Mouse (Mus musculus) hindbrain, embryonic 11.5 days (tissue): ENCODE measurements around the gene Trio. TPM values are rescaled to one million over a fixed set of nuclear protein-coding genes. Genes with fewer than 3 reads are reported as not detected.

Experiments used
- ATAC-seq: fragments of 200-750 bp; cut with Nextera tagmentation; 2 replicates; pipeline ENCODE4 v1.8.0; 2017; ENCODE audit warnings: mild to moderate bottlenecking, moderate TSS enrichment, moderate library complexity; ENCODE audit not compliant: low FRiP score
- DNase-seq: peaks from one replicate; pipeline ENCODE4 v3.0.0-alpha.2; 2015; ENCODE audit warnings: low spot score
- H3K27ac ChIP-seq: fragments of 300-500 bp; sonication (generic); 2 replicates; pipeline ENCODE4 v1.5.1; 2014; ENCODE audit warnings: mild to moderate bottlenecking, low read depth, low read length
- H3K27me3 ChIP-seq: fragments of 300-500 bp; sonication (generic); 2 replicates; pipeline ENCODE4 v1.6.1; 2014; ENCODE audit warnings: mild to moderate bottlenecking, low read length, moderate library complexity, mixed read lengths; ENCODE audit not compliant: control insufficient read depth, insufficient read depth
- H3K36me3 ChIP-seq: fragments of 300-500 bp; sonication (generic); 2 replicates; pipeline ENCODE4 v1.6.1; 2014; ENCODE audit warnings: mild to moderate bottlenecking, low read length, moderate library complexity, mixed read lengths; ENCODE audit not compliant: control insufficient read depth, insufficient read depth
- H3K4me1 ChIP-seq: fragments of 300-500 bp; sonication (generic); replicated peaks from 2 replicates; pipeline ENCODE4 v1.6.1; 2014; ENCODE audit warnings: low read length, mixed read lengths; ENCODE audit not compliant: control insufficient read depth, insufficient read depth
- H3K4me2 ChIP-seq: fragments of 300-500 bp; sonication (generic); replicated peaks from 2 replicates; pipeline ENCODE4 v1.6.1; 2014; ENCODE audit warnings: mild to moderate bottlenecking, low read depth, low read length
- H3K4me3 ChIP-seq: fragments of 300-500 bp; sonication (generic); 2 replicates; pipeline ENCODE4 v1.5.1; 2014; ENCODE audit warnings: low read depth, low read length
- H3K9ac ChIP-seq: fragments of 300-500 bp; sonication (generic); 2 replicates; pipeline ENCODE4 v1.6.1; 2014; ENCODE audit warnings: low read depth, low read length
- H3K9me3 ChIP-seq: fragments of 300-500 bp; sonication (generic); 2 replicates; pipeline ENCODE4 v1.6.1; 2016; ENCODE audit warnings: low read length; ENCODE audit not compliant: control insufficient read depth
- WGBS: fragments of 180-500 bp; shearing (Covaris S2); extraction: QIAGEN DNeasy Blood & Tissue Kit; methylation state at CpG from one replicate; pipeline ENCODE4 v1.1.7; 2014; 5-methylcytosine and 5-hydroxymethylcytosine counted together
- polyA plus RNA-seq: library from polyadenylated mRNA; unstranded; fragments of >200 nt; fragmentation: Nextera tagmentation; extraction: Ambion mirVana; gene quantifications from 2 replicates; pipeline ENCODE4 v1.2.1, GENCODE M21; 2014

Gene Trio
- polyA plus RNA-seq, 1 experiment from 2014 or later = 49.8 TPM

DNA sequence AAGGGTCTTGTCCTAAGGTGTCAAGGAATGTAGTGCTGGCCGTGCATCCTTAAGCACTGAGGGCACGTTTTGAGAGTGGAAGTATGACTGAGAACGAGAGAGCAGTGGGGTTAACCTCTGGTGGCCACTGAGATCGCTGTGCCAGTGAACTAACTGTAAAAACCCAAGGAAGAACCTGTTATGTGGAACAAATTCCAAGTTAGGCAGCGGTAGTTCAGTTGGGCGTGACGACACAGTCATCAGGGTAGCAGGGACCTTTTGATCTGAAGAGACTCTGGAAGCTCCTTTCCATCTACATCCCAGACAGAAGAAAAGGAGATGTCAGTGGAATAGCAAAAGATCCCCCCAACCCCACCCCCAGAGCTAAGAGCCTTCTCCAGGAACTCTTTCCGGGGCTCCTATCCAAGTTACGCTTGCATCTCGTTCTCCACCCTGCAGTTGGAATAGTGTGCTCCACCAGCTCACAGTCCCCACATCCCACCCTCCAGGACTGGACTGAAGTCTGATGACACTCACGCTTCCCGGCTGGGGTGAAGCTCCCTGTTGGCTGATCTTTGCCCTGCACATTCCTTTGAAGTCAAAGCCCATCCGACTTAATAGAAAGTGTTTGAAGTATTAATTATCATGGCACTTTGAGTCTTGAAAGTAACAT lies 38.6 kb upstream of the Trio start:
- Histone ChIP-seq H3K4me3 (no peak overlapping the region), H3K4me2 (no peak overlapping the region), H3K4me1 (no peaks in the 10 kb centered on the region), H3K9ac (no peak overlapping the region), H3K27me3 (no peaks in the 10 kb centered on the region), H3K36me3 (no peaks in the 10 kb centered on the region), H3K27ac (no peak overlapping the region), H3K9me3 (no peaks in the 10 kb centered on the region)
- WGBS = 48% methylated on average over 13 of the region's 13 CpGs
- DNase-seq = no peak
- no peak for ATAC-seq

GRCm38 (mm10) chr15:28063466-28063865 lies 37.8 kb upstream of the Trio start:
- Histone ChIP-seq H3K4me3 (no peak overlapping the region), H3K27me3 (no peaks in the 10 kb centered on the region), H3K27ac (no peak overlapping the region), H3K4me2 (no peak overlapping the region), H3K4me1 (no peaks in the 10 kb centered on the region), H3K36me3 (no peaks in the 10 kb centered on the region), H3K9ac (no peak overlapping the region), H3K9me3 (no peaks in the 10 kb centered on the region)
- no peak for DNase-seq
- 91% methylated on average over 2 of the region's 2 CpGs for WGBS
- ATAC-seq = no peak

GRCm38 (mm10) chr15:28062016-28062415 lies 36.4 kb upstream of the Trio start:
- no peak for DNase-seq
- WGBS = 95% methylated on average over 3 of the region's 3 CpGs

DNA sequence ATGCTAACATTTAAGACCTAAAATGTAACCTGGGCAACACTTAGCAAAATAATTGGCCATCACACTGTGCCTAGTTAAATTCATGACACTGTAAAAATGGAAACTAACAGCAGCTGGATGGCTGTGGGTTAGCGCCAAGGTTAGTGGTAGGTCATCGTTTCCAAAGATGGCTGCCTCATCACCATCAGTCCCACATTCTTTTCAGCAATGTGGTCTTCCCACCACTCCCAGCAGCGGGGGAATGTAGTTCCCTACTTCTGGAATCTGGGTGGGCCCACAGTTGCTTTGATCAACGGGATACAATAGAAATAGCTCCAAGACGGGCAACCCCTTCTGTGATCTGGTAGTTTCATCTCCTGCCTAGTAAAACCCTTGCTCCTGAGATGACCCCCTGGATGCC lies 35.3 kb upstream of the Trio start:
- H3K9ac ChIP-seq = no peak overlapping the region
- H3K27ac ChIP-seq = no peak overlapping the region
- no peak for ATAC-seq
- H3K9me3 ChIP-seq = no peaks in the 10 kb centered on the region
- no peaks in the 10 kb centered on the region for H3K36me3 ChIP-seq
- no peaks in the 10 kb centered on the region for H3K27me3 ChIP-seq
- no peaks in the 10 kb centered on the region for H3K4me1 ChIP-seq
- H3K4me3 ChIP-seq = no peak overlapping the region
- 75% methylated on average over 5 of the region's 5 CpGs for WGBS
- H3K4me2 ChIP-seq = no peak overlapping the region
- no peak for DNase-seq

More at GRCm38 (mm10) chr15:28062016-28062415, 36.4 kb upstream of the Trio start:
- H3K36me3 ChIP-seq = no peaks in the 10 kb centered on the region
- H3K27ac ChIP-seq = no peak overlapping the region
- H3K4me2 ChIP-seq = no peak overlapping the region
- H3K9ac ChIP-seq = no peak overlapping the region
- no peaks in the 10 kb centered on the region for H3K27me3 ChIP-seq
- no peak overlapping the region for H3K4me3 ChIP-seq
- ATAC-seq = no peak
- no peaks in the 10 kb centered on the region for H3K4me1 ChIP-seq
- H3K9me3 ChIP-seq = no peaks in the 10 kb centered on the region

DNA sequence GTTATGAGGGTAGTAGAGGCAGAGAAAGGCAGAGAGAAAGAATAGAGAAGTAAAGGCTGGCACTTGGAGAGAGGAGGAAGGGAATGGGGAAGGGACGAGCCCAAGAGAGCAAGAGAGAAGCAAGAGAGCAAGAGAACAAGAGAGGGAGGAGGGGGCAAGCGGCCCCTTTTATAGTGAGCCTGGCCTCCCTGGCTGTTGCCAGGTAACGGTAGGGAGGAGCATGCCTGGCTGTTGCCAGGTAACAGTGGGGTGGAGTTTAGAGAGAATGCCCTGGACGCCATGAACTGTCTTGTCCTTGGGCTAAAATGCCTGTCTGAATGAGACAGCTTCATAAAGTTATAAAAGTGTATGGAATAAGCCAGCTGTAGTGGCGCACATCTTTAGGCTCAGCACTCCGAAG lies 34.8 kb upstream of the Trio start:
- peak; percentile 64 for DNase-seq
- ATAC-seq = peak; percentile 86
- WGBS = 39% methylated on average over 6 of the region's 6 CpGs

DNA sequence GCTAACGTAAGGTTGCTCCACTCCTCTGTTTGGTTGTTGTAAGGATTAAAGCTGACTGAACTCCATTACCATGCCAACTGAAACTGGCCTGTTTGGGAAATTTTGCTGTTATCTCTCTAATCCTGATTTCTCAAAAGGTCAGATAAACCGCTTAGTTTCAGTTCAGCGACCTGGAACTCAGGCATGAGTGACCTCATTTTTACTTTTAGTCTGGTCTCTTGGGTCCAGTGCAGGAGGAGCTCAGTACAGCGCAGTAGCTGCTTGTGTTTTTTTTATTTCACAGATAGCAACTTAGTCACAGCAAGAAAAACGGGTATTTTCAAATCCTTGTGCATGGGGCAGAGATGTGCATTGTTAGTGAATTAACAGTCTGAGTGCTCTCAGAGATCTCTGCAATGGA lies 31.9 kb upstream of the Trio start:
- Histone ChIP-seq H3K4me2 (no peak overlapping the region), H3K36me3 (no peaks in the 10 kb centered on the region), H3K27ac (no peak overlapping the region), H3K4me1 (no peaks in the 10 kb centered on the region), H3K9me3 (no peaks in the 10 kb centered on the region), H3K9ac (no peak overlapping the region), H3K4me3 (no peak overlapping the region), H3K27me3 (no peaks in the 10 kb centered on the region)
- 53% methylated on average over 5 of the region's 5 CpGs for WGBS
- ATAC-seq = no peak
- no peak for DNase-seq

More for the DNA sequence above, 34.8 kb upstream of the Trio start:
- H3K4me2 ChIP-seq = no peak overlapping the region
- H3K9ac ChIP-seq = no peak overlapping the region
- no peaks in the 10 kb centered on the region for H3K36me3 ChIP-seq
- no peaks in the 10 kb centered on the region for H3K9me3 ChIP-seq
- H3K4me3 ChIP-seq = no peak overlapping the region
- no peaks in the 10 kb centered on the region for H3K27me3 ChIP-seq
- no peak overlapping the region for H3K27ac ChIP-seq
- no peaks in the 10 kb centered on the region for H3K4me1 ChIP-seq

DNA sequence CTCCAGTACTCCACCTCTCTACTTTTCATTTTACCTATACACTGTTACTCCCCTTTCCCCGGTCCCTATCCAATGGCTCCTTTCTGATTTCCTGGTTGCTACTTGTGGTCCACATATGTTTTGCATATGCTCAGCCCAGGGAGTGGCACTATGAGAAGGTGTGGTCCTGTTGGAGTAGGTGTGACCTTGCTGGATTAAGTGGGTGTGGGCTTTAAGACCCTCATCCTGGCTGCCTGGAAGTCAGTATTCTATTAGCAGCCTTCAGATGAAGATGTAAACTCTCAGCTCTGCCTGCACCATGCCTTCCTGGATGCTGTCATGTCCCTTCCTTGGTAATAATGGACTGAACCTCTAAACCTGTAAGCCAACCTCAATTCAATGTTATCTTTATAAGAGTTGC lies 29.1 kb upstream of the Trio start:
- Histone ChIP-seq H3K4me2 (no peak overlapping the region), H3K4me3 (no peak overlapping the region), H3K36me3 (no peaks in the 10 kb centered on the region), H3K27ac (no peak overlapping the region), H3K9ac (no peak overlapping the region), H3K9me3 (no peaks in the 10 kb centered on the region), H3K4me1 (no peaks in the 10 kb centered on the region), H3K27me3 (no peaks in the 10 kb centered on the region)
- DNase-seq (no peak), ATAC-seq (no peak)
- 88% methylated on average over 1 of the region's 1 CpGs for WGBS

GRCm38 (mm10) chr15:28054111-28054510 lies 28.5 kb upstream of the Trio start:
- H3K27me3 ChIP-seq = no peaks in the 10 kb centered on the region
- no peak for DNase-seq
- no peaks in the 10 kb centered on the region for H3K36me3 ChIP-seq
- no peak overlapping the region for H3K27ac ChIP-seq
- H3K4me1 ChIP-seq = no peaks in the 10 kb centered on the region
- WGBS = 19% methylated on average over 1 of the region's 1 CpGs
- H3K4me3 ChIP-seq = no peak overlapping the region
- H3K9me3 ChIP-seq = no peaks in the 10 kb centered on the region
- no peak overlapping the region for H3K9ac ChIP-seq
- no peak for ATAC-seq
- H3K4me2 ChIP-seq = no peak overlapping the region

- Histone ChIP-seq H3K36me3 (no peaks in the 10 kb centered on the region), H3K4me3 (no peak overlapping the region), H3K4me1 (no peaks in the 10 kb centered on the region), H3K27me3 (no peaks in the 10 kb centered on the region), H3K27ac (no peak overlapping the region), H3K9me3 (no peaks in the 10 kb centered on the region), H3K4me2 (no peak overlapping the region), H3K9ac (no peak overlapping the region)
- ATAC-seq (no peak), DNase-seq (no peak)
- 48% methylated on average over 6 of the region's 6 CpGs for WGBS
These were observed 27.6 kb upstream of the Trio start for GRCm38 (mm10) chr15:28053226-28053625.
